Mouse (Mus musculus) liver, embryonic 16.5 days (tissue): Measurements from ENCODE around the gene Prss34. TPM values are rescaled to one million over a fixed set of nuclear protein-coding genes. Genes with fewer than 3 reads are reported as not detected.

Experiments
- ATAC-seq: fragments of 200-750 bp; cut with Nextera tagmentation; 2 replicates; pipeline ENCODE4 v1.8.0; 2017; ENCODE audit warnings: low read depth, mild to moderate bottlenecking, moderate number of reproducible peaks, moderate library complexity
- H3K27ac ChIP-seq: fragments of 300-500 bp; sonication (generic); 2 replicates; pipeline ENCODE4 v1.5.1; 2014; ENCODE audit warnings: mild to moderate bottlenecking, low read length
- H3K27me3 ChIP-seq: fragments of 300-500 bp; sonication (generic); 2 replicates; pipeline ENCODE4 v1.6.1; 2014; ENCODE audit warnings: low read depth, low read length, mixed read lengths; ENCODE audit not compliant: control insufficient read depth, insufficient read depth
- H3K36me3 ChIP-seq: fragments of 300-500 bp; sonication (generic); 2 replicates; pipeline ENCODE4 v1.6.1; 2014; ENCODE audit warnings: mild to moderate bottlenecking; ENCODE audit not compliant: control insufficient read depth, insufficient read depth
- H3K4me1 ChIP-seq: fragments of 300-500 bp; sonication (generic); 2 replicates; pipeline ENCODE4 v1.6.1; 2014; ENCODE audit warnings: low read depth, low read length, mixed read lengths; ENCODE audit not compliant: control insufficient read depth
- H3K4me2 ChIP-seq: fragments of 300-500 bp; sonication (generic); 2 replicates; pipeline ENCODE4 v1.6.1; 2014; ENCODE audit warnings: low read depth, low read length, mixed read lengths
- H3K4me3 ChIP-seq: fragments of 300-500 bp; sonication (generic); 2 replicates; pipeline ENCODE4 v1.5.1; 2014; ENCODE audit warnings: low read depth, mild to moderate bottlenecking, low read length
- H3K9ac ChIP-seq: fragments of 300-500 bp; sonication (generic); 2 replicates; pipeline ENCODE4 v1.6.1; 2014; ENCODE audit warnings: low read depth, low read length
- H3K9me3 ChIP-seq: fragments of 300-500 bp; sonication (generic); replicated peaks from 2 replicates; pipeline ENCODE4 v1.6.1; 2016; ENCODE audit warnings: low read length; ENCODE audit not compliant: control insufficient read depth
- WGBS: fragments of 180-500 bp; shearing (Covaris S2); extraction: QIAGEN DNeasy Blood & Tissue Kit; methylation state at CpG from one replicate; pipeline ENCODE4 v1.1.7; 2014; ENCODE audit not compliant: insufficient replicate concordance; 5-methylcytosine and 5-hydroxymethylcytosine counted together
- polyA plus RNA-seq: library from polyadenylated mRNA; unstranded; fragments of >200 nt; fragmentation: Nextera tagmentation; extraction: Ambion mirVana; gene quantifications from 2 replicates; pipeline ENCODE4 v1.2.1, GENCODE M21; 2015

Prss34 gene
- polyA plus RNA-seq, 1 experiment from 2014 or later: 3.4 TPM

DNA sequence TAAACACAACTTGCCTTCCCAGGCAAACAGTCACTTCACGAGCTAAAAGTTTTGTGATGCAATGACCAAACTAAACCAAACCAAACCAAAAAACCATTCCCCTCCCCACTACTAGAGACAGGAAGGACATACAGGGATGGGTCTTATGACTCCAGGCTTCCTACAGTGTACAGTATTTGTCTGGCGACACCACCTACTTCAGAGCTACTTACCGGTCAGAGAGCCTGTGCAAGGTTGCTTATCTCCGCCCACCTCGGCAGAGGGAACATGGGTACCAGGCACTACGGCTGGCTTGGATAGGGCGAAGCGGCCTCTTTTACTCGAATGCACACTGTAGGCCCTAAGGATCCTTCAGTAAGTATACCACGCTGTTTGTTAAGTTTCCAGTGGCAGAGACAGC, 25.9 kb upstream of the Prss34 start:
- Histone ChIP-seq H3K27ac (peak overlapping the region; percentile 97), H3K36me3 (peaks cover 16% of the 10 kb centered on the region), H3K27me3 (no peaks in the 10 kb centered on the region), H3K4me1 (peaks cover 35% of the 10 kb centered on the region), H3K9ac (peak overlapping the region; percentile 99), H3K4me2 (peak overlapping the region; percentile 70), H3K9me3 (no peaks in the 10 kb centered on the region), H3K4me3 (peak overlapping the region; percentile 97)
- WGBS: under 1% methylated on average over 10 of the region's 10 CpGs
- peak; percentile 19 for ATAC-seq

DNA sequence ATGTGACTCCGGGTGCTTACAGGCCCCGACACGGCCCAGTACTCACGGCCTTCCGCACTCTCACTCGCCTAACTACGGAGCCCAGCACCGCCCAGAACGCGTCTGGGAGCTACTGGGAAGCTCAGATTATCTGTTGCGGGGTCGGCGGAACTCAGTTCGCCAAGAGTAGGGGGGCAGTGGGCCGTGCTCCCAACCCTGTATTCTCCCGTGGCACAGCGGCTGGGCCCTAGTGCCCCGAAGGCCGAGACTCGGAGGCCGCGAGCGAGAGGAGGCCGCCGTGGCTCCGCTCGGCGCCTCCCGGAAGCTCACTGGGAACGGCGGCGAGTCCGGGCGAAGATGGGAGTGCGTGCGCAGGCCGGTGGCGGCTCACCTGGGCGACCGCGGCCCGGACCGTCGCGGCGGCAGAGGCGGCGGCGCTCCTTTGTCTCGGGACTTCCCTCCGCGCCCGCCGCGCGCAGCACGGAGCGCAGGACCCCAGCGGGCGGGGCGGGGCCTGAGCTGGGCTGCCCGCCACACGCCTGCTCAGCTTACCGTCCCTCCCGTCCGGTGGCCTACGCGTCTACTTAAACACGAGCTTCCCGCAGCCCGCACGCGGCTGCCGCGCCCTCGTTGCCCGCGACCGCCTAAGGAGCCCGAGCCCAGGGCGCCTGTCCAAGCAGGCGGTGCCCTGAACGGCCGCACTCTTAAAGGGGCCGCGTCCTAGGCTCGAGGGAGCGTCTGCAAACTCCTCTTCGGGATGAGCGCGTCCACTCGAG, 25.1 kb upstream of the Prss34 start:
- peak overlapping the region; percentile 97 for H3K27ac ChIP-seq
- H3K27me3 ChIP-seq: no peaks in the 10 kb centered on the region
- H3K4me1 ChIP-seq: peaks cover 35% of the 10 kb centered on the region
- peak; percentile 85 for ATAC-seq
- peak overlapping the region; percentile 97 for H3K4me3 ChIP-seq
- peak overlapping the region; percentile 70 for H3K4me2 ChIP-seq
- 0% methylated on average over 88 of the region's 92 CpGs for WGBS
- H3K9ac ChIP-seq: peak overlapping the region; percentile 99
- H3K9me3 ChIP-seq: no peaks in the 10 kb centered on the region
- H3K36me3 ChIP-seq: peaks cover 8% of the 10 kb centered on the region

DNA sequence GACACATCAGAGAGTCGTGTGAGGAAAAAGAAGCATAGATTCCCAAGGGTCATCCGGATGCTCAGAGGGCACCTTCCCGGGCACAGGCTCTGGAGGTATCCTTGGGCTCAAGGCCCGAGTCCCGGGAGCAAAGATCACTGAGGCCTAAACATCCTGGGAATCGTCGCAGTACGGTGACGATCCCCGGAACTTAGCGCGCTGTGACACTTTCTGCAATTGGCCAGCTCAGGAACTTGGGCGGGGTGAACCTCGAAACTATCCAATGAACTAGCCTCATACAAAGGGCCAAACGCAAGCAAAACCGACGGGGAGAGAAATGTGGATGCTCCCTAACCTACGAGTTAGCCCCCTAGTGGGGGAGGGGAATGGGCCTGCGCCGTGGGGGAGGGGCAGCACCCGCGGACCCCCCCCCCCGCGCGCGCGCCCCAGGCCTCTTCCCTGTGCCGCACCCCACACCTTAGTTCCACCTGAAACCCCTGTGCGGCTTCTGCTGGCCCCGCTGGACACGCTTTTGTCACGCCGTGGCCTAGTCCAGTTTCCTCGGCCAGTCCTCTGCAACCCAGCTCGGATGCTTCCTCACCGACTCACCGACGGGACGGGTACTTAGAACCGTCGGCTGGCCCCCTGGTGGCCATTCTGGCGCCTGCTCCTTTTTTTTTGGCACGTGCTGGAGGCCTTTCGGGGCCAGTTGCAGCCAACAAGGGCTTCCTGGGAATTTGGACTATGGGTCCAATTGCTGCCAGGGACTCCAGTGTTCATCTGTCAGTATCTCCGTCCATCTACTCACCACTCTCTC, 24.3 kb upstream of the Prss34 start:
- 1% methylated on average over 41 of the region's 45 CpGs for WGBS
- Histone ChIP-seq H3K4me2 (peak overlapping the region; percentile 70), H3K36me3 (peaks cover under 1% of the 10 kb centered on the region; the same call in 1 of the 2 replicates), H3K9me3 (no peaks in the 10 kb centered on the region), H3K9ac (peak overlapping the region; percentile 99), H3K4me3 (peak overlapping the region; percentile 97), H3K4me1 (peaks cover 35% of the 10 kb centered on the region), H3K27ac (peak overlapping the region; percentile 97), H3K27me3 (no peaks in the 10 kb centered on the region)
- peak; percentile 80 for ATAC-seq

DNA sequence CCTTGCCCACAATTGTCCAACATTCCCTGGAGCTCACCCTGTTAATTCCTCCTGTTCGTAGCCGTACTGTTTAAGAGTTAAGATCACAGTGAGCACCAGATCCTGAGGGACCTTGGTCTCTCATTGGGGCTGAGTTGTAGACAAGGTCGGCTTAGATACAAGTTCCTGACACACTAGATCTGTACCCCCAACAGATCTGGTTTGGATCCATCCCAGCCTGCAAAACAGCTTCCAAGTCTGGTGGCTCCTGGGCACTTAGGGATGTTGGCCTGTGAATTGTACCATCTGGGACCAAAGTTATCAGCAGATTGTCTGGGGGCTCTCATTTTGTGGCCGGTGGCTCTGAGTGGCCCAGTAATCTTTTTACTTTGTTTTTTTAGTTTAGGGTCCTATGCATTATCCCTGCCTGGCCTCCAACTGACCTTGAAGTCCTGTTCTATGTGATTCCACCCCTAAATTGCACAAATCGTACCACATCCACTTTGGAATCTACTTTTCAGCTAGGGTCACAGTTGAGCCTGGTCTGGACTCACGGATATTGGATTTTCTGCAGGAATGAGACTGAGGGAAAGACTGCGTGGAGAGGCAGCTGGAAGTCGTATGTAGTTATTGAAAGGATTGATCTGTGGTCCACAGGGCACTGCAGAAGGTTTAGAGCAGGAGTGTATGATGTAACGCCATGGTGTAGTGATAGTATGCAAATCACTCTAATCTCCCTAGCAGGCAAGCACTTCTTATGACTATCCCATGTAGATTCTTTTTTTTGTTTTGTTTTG, 23.4 kb upstream of the Prss34 start, which contains the start of gene Ube2i:
Gene Ube2i (minus strand): TSS at position 52 of the 776 bp plus-strand sequence.
- no peak for ATAC-seq
- 67% methylated on average over 9 of the region's 9 CpGs for WGBS
- peak within 1 kb of the TSS; percentile 99 for H3K9ac ChIP-seq
- peaks cover 35% of the 10 kb centered on the region for H3K4me1 ChIP-seq
- peak within 1 kb of the TSS; percentile 70 for H3K4me2 ChIP-seq
- no peaks in the 10 kb centered on the region for H3K36me3 ChIP-seq
- H3K4me3 ChIP-seq: peak within 1 kb of the TSS; percentile 97
- H3K27ac ChIP-seq: peak within 1 kb of the TSS; percentile 97
- H3K27me3 ChIP-seq: no peaks in the 10 kb centered on the region
- H3K9me3 ChIP-seq: no peaks in the 10 kb centered on the region

DNA sequence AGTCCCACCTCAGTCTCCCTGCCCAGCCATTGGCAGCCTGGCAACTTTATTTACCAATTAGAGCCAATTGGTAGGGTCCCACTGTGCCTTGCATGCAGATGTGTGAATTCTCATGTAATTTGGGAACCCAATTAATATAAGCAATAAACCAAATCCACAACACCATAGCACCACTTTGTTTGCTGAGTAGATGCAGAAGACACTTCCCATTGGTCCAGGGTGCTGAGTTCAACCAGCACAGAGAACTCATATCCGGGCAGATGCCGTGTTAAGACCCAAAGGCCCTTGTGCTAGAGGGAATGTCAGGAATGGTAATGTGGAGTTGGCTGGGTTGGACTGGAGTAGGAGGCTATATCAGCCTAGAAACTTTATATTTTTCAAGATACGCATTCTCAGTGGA, 22.4 kb upstream of the Prss34 start:
- Histone ChIP-seq H3K9ac (no peak overlapping the region), H3K4me2 (no peak overlapping the region), H3K9me3 (no peaks in the 10 kb centered on the region), H3K4me3 (no peak overlapping the region), H3K4me1 (peaks cover 24% of the 10 kb centered on the region), H3K27ac (no peak overlapping the region), H3K27me3 (no peaks in the 10 kb centered on the region), H3K36me3 (no peaks in the 10 kb centered on the region)
- ATAC-seq: no peak
- 82% methylated on average over 3 of the region's 3 CpGs for WGBS

DNA sequence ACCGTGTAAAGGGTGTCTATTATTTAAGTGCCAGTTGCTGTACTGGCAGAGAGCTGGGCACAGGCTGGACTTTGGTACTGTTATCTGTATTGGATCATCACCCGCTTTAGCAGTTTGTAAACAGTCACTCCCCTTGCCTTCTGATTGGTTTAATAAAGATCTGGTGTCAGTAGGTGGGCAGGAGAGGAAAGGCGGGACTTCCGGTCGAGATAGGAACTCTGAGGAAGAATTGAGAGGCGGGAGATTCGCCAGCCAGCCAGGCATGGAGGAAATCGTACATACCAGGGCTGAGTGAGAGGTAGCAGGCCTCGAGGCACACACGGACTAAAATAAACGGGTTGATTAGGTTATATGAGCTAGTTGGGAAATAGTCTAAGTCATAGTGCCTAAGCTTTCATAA, 16.1 kb upstream of the Prss34 start:
- Histone ChIP-seq H3K9me3 (no peaks in the 10 kb centered on the region), H3K4me3 (peak overlapping the region; percentile 18; the same call in 1 of the 2 replicates), H3K27ac (no peak overlapping the region), H3K9ac (no peak overlapping the region), H3K4me1 (peaks cover 6% of the 10 kb centered on the region), H3K4me2 (peak overlapping the region; percentile 46), H3K36me3 (no peaks in the 10 kb centered on the region), H3K27me3 (no peaks in the 10 kb centered on the region)
- peak; percentile 92 for ATAC-seq
- 20% methylated on average over 11 of the region's 11 CpGs for WGBS

DNA sequence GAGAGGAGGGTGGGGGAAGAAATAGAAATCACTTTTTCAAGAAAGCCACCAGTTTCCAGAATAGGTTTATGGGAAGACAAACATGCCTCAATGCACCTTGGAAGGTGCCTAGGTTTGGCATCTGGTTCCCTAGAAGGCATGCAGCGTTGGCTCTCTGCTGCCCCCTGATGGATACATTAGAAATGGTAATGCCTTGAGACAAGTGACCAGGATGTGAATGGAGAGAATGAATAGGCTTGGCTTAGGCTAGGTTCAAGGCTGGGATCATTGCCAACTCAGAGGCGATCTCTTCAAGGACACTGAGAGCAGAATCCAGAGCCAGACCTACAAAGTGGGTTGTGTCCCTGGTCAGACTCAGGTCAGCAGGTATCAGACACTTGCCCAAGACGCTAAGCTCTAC, 13.2 kb upstream of the Prss34 start:
- peaks cover 6% of the 10 kb centered on the region for H3K4me1 ChIP-seq
- no peak overlapping the region for H3K27ac ChIP-seq
- no peaks in the 10 kb centered on the region for H3K36me3 ChIP-seq
- no peaks in the 10 kb centered on the region for H3K9me3 ChIP-seq
- no peak for ATAC-seq
- no peak overlapping the region for H3K9ac ChIP-seq
- no peak overlapping the region for H3K4me2 ChIP-seq
- no peaks in the 10 kb centered on the region for H3K27me3 ChIP-seq
- no peak overlapping the region for H3K4me3 ChIP-seq
- WGBS: 21% methylated on average over 3 of the region's 3 CpGs

DNA sequence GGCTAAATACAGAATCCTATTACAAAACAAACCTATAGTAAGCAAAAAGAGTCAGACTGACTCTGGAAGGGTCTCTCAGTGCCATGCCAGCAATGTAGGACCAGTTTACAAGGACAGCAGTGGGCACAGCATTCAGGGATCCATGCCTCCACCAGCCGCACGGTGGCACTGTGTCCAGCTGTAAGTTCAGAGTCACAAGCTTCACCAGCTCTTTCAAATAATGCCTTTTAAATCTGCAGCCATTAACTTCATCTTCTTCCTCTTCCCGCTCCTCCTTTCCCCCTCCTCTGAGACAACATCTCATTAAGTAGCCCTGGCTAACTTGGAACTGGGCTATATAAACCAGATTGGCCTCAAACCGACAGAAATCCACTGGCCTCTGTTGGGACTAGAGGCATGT, 9.4 kb upstream of the Prss34 start:
- Histone ChIP-seq H3K27me3 (no peaks in the 10 kb centered on the region), H3K4me1 (no peaks in the 10 kb centered on the region), H3K9me3 (no peaks in the 10 kb centered on the region), H3K4me2 (no peak overlapping the region), H3K9ac (no peak overlapping the region), H3K36me3 (no peaks in the 10 kb centered on the region), H3K27ac (no peak overlapping the region), H3K4me3 (no peak overlapping the region)
- WGBS: 9% methylated on average over 4 of the region's 4 CpGs
- ATAC-seq: no peak
